20 mouse cellular contexts compared by ENCODE assay signal in genomic region chr10:26570468-26570867, GRCm38 (mm10).
DNase-seq lines count a peak whose midpoint lies in the region; ATAC-seq lines count a peak whose summit lies in the region.
"Had no signal": no experiment of that assay in that cellular context is flagged by ENCODE, and none has a peak within 500 bp of the region (broad histone marks: within the 10 kb centered on the region; RNA-seq: fewer than 3 reads in every experiment).

No protein-coding gene starts in this region.

- peak; percentile 21 for DNase-seq in thymus, postnatal 14 days
- DNase-seq in thymus, postnatal 10 days (ENCODE audit: low spot score in 2 of 2), result no peak
- no peak for DNase-seq in embryonic facial prominence, embryonic 14.5 days (ENCODE audit: low spot score)
- DNase-seq in adrenal gland, adult 18-20 months (ENCODE audit: low spot score in 2 of 2), result no peak
- no peak for DNase-seq in gastrocnemius, adult 18-20 months (ENCODE audit: low spot score)
- no peak for DNase-seq in kidney, postnatal 25 days
- DNase-seq: adrenal gland, postnatal 14 days; cerebellum, adult 11-12 months; cerebellum, adult 9-10 months; cerebellum, postnatal 25 days; gastrocnemius, postnatal 14 days; heart, postnatal 14 days had no signal

- 0 out of 2 replicates have a peak, but pooled peaks have one; percentile 50 for ATAC-seq in embryonic facial prominence, embryonic 14.5 days (ENCODE audit: low read depth)
- ATAC-seq in limb, embryonic 13.5 days (ENCODE audit: low FRiP score, low read depth), result 0 out of 2 replicates have a peak, but pooled peaks have one; percentile 36
- ATAC-seq: forebrain, embryonic 15.5 days; hindbrain, postnatal 0 days; intestine, embryonic 15.5 days had no signal

- no peak overlapping the region for H3K4me3 ChIP-seq in embryonic facial prominence, embryonic 14.5 days (ENCODE audit: low read depth, low read length)
- no peak overlapping the region for H3K4me3 ChIP-seq in limb, embryonic 13.5 days
- H3K4me3 ChIP-seq: embryonic facial prominence, embryonic 15.5 days; erythroblast, embryonic 14.5 days; forebrain, embryonic 10.5 days; forebrain, embryonic 15.5 days; hindbrain, embryonic 13.5 days; intestine, embryonic 15.5 days had no signal

- H3K9me3 ChIP-seq in embryonic facial prominence, embryonic 14.5 days (ENCODE audit: control insufficient read depth, low read length), result no peaks in the 10 kb centered on the region
- no peaks in the 10 kb centered on the region for H3K9me3 ChIP-seq in limb, embryonic 13.5 days
- H3K9me3 ChIP-seq: embryonic facial prominence, embryonic 15.5 days; forebrain, embryonic 10.5 days; forebrain, embryonic 15.5 days; hindbrain, embryonic 13.5 days; intestine, embryonic 15.5 days had no signal

- H3K27me3 ChIP-seq in embryonic facial prominence, embryonic 14.5 days (replicated peaks; ENCODE audit: control insufficient read depth, insufficient read depth, low read length), result no peaks in the 10 kb centered on the region
- H3K27me3 ChIP-seq in limb, embryonic 13.5 days, result no peaks in the 10 kb centered on the region
- H3K27me3 ChIP-seq: embryonic facial prominence, embryonic 15.5 days; forebrain, embryonic 15.5 days; hindbrain, embryonic 13.5 days; intestine, embryonic 15.5 days had no signal

- H3K4me1 ChIP-seq in embryonic facial prominence, embryonic 14.5 days (ENCODE audit: control insufficient read depth, insufficient read depth, low read length), result 0 out of 2 replicates have a peak, but pooled peaks cover 4% of the 10 kb centered on the region
- H3K4me1 ChIP-seq in limb, embryonic 13.5 days, result peaks cover 11% of the 10 kb centered on the region
- H3K4me1 ChIP-seq: embryonic facial prominence, embryonic 15.5 days; forebrain, embryonic 10.5 days; forebrain, embryonic 15.5 days; hindbrain, embryonic 13.5 days; intestine, embryonic 15.5 days had no signal

- H3K27ac ChIP-seq in embryonic facial prominence, embryonic 14.5 days (replicated peaks; ENCODE audit: low read depth, low read length), result no peak overlapping the region
- H3K27ac ChIP-seq in limb, embryonic 13.5 days, result no peak overlapping the region
- H3K27ac ChIP-seq: embryonic facial prominence, embryonic 15.5 days; forebrain, embryonic 10.5 days; forebrain, embryonic 15.5 days; hindbrain, embryonic 13.5 days; hindbrain, postnatal 0 days; intestine, embryonic 15.5 days had no signal

- H3K4me2 ChIP-seq in embryonic facial prominence, embryonic 14.5 days (ENCODE audit: low read depth, low read length), result no peak overlapping the region
- no peak overlapping the region for H3K4me2 ChIP-seq in limb, embryonic 13.5 days (replicated peaks)
- H3K4me2 ChIP-seq: embryonic facial prominence, embryonic 15.5 days; forebrain, embryonic 15.5 days; hindbrain, embryonic 13.5 days; intestine, embryonic 15.5 days had no signal

- 75% methylated on average over 5 of the region's 5 CpGs for WGBS in embryonic facial prominence, embryonic 14.5 days
- WGBS in limb, embryonic 13.5 days, result 72% methylated on average over 5 of the region's 5 CpGs

- H3K36me3 ChIP-seq in embryonic facial prominence, embryonic 14.5 days (ENCODE audit: control insufficient read depth, insufficient read depth, low read length), result no peaks in the 10 kb centered on the region
- no peaks in the 10 kb centered on the region for H3K36me3 ChIP-seq in limb, embryonic 13.5 days
- H3K36me3 ChIP-seq: embryonic facial prominence, embryonic 15.5 days; forebrain, embryonic 10.5 days; forebrain, embryonic 15.5 days; hindbrain, embryonic 13.5 days; intestine, embryonic 15.5 days had no signal

- no peak overlapping the region for H3K9ac ChIP-seq in embryonic facial prominence, embryonic 14.5 days (ENCODE audit: low read depth, low read length)
- no peak overlapping the region for H3K9ac ChIP-seq in limb, embryonic 13.5 days
- H3K9ac ChIP-seq: embryonic facial prominence, embryonic 15.5 days; forebrain, embryonic 15.5 days; hindbrain, embryonic 13.5 days; intestine, embryonic 15.5 days had no signal
